Mouse (Mus musculus): Measurements from ENCODE around the gene Ccdc24.

- TF ChIP-seq POLR2A (IDR thresholded peaks at IDR 0.05; ENCODE audit: extremely low read depth, insufficient read depth, low read length) (no peak), CTCF (IDR thresholded peaks at IDR 0.05; ENCODE audit: low read depth, low read length) (no peak)
Observed at GRCm38 (mm10) chr4:117908834-117909453, 36.6 kb upstream of the Ccdc24 start.
